Mouse (Mus musculus): ENCODE results near the gene Ireb2.

GRCm38 (mm10) chr9:54842311-54842710 lies 21.3 kb upstream of the Ireb2 start:
- no peak for TF ChIP-seq CTCF (IDR thresholded peaks at IDR 0.05; ENCODE audit: control insufficient read depth, insufficient read depth, insufficient replicate concordance, low read depth, low read length)
- TF ChIP-seq POLR2A (IDR thresholded peaks at IDR 0.05; ENCODE audit: control insufficient read depth, low read depth, low read length), result no peak
